Mouse (Mus musculus): ENCODE measurements around the gene Etl4. TPM values are rescaled to one million over a fixed set of nuclear protein-coding genes. Genes with fewer than 3 reads are reported as not detected.
"Not testable (repeated sequence)": the region's sequence is repeated elsewhere in the genome, so short reads cannot be mapped to it uniquely, and the experiment has no call there.

Gene Etl4
- polyA plus RNA-seq, 1 experiment from 2014 or later: 7.2 TPM

- Histone ChIP-seq H3K4me3 (replicated peaks) (peak overlapping the region; percentile 24), H3K27ac (replicated peaks) (no peak overlapping the region), H3K27me3 (replicated peaks) (no peaks in the 10 kb centered on the region), H3K4me1 (peaks cover 5% of the 10 kb centered on the region; the same call in 1 of the 2 replicates), H3K4me2 (peak overlapping the region; percentile 50), H3K36me3 (no peaks in the 10 kb centered on the region), H3K9ac (replicated peaks) (0 out of 2 replicates have a peak overlapping the region, but pooled peaks have one; percentile 3), H3K9me3 (replicated peaks) (no peaks in the 10 kb centered on the region)
- ATAC-seq (ENCODE audit: low FRiP score): no peak
- WGBS: 16% methylated on average over 12 of the region's 12 CpGs
Measured at GRCm38 (mm10) chr2:20339919-20340318, 430.3 kb downstream of the Etl4 start.

- H3K4me1 ChIP-seq: no peaks in the 10 kb centered on the region
- no peaks in the 10 kb centered on the region for H3K36me3 ChIP-seq
- 0 out of 2 replicates have a peak, but pooled peaks have one; percentile 24 for ATAC-seq (ENCODE audit: low FRiP score)
- WGBS: 35% methylated on average over 3 of the region's 3 CpGs
- no peak overlapping the region for H3K4me2 ChIP-seq
- H3K4me3 ChIP-seq (replicated peaks): no peak overlapping the region
- no peaks in the 10 kb centered on the region for H3K27me3 ChIP-seq (replicated peaks)
- H3K27ac ChIP-seq (replicated peaks): no peak overlapping the region
- H3K9me3 ChIP-seq (replicated peaks): no peaks in the 10 kb centered on the region
- H3K9ac ChIP-seq (replicated peaks): no peak overlapping the region
Measured at GRCm38 (mm10) chr2:20346873-20347272, 437.3 kb downstream of the Etl4 start.

- Histone ChIP-seq H3K4me2 (no peak overlapping the region), H3K27me3 (replicated peaks) (no peaks in the 10 kb centered on the region), H3K9me3 (replicated peaks) (no peaks in the 10 kb centered on the region), H3K4me1 (no peaks in the 10 kb centered on the region), H3K9ac (replicated peaks) (no peak overlapping the region), H3K4me3 (replicated peaks) (no peak overlapping the region), H3K27ac (replicated peaks) (no peak overlapping the region), H3K36me3 (no peaks in the 10 kb centered on the region)
- 81% methylated on average over 5 of the region's 5 CpGs for WGBS
- no peak for ATAC-seq (ENCODE audit: low FRiP score)
Measured at GRCm38 (mm10) chr2:20349268-20349667, 439.7 kb downstream of the Etl4 start.

GRCm38 (mm10) chr2:20352796-20353195, 443.2 kb downstream of the Etl4 start:
- Histone ChIP-seq H3K4me1 (no peaks in the 10 kb centered on the region), H3K9me3 (replicated peaks) (no peaks in the 10 kb centered on the region), H3K36me3 (no peaks in the 10 kb centered on the region), H3K27me3 (replicated peaks) (no peaks in the 10 kb centered on the region), H3K4me3 (replicated peaks) (no peak overlapping the region), H3K4me2 (no peak overlapping the region), H3K27ac (replicated peaks) (no peak overlapping the region), H3K9ac (replicated peaks) (no peak overlapping the region)
- ATAC-seq (ENCODE audit: low FRiP score): no peak

- Histone ChIP-seq H3K27ac (replicated peaks) (no peak overlapping the region), H3K9me3 (replicated peaks) (no peaks in the 10 kb centered on the region), H3K36me3 (no peaks in the 10 kb centered on the region), H3K4me3 (replicated peaks) (no peak overlapping the region), H3K4me1 (no peaks in the 10 kb centered on the region), H3K27me3 (replicated peaks) (no peaks in the 10 kb centered on the region), H3K9ac (replicated peaks) (no peak overlapping the region), H3K4me2 (no peak overlapping the region)
- ATAC-seq (ENCODE audit: low FRiP score): no peak
- 86% methylated on average over 2 of the region's 2 CpGs for WGBS
Measured at GRCm38 (mm10) chr2:20377026-20377425, 467.4 kb downstream of the Etl4 start.

- not testable (repeated sequence) for H3K4me1 ChIP-seq; H3K36me3 ChIP-seq; H3K27ac ChIP-seq (replicated peaks); H3K9ac ChIP-seq (replicated peaks); ATAC-seq (ENCODE audit: low FRiP score); H3K27me3 ChIP-seq (replicated peaks); H3K9me3 ChIP-seq (replicated peaks); H3K4me2 ChIP-seq; H3K4me3 ChIP-seq (replicated peaks)
- 94% methylated on average over 5 of the region's 8 CpGs for WGBS
Measured at GRCm38 (mm10) chr2:20380874-20381273, 471.3 kb downstream of the Etl4 start.

GRCm38 (mm10) chr2:20394083-20394482, 484.5 kb downstream of the Etl4 start:
- Histone ChIP-seq H3K9me3 (replicated peaks) (no peaks in the 10 kb centered on the region), H3K4me1 (0 out of 2 replicates have a peak, but pooled peaks cover 3% of the 10 kb centered on the region), H3K4me3 (replicated peaks) (no peak overlapping the region), H3K4me2 (no peak overlapping the region), H3K9ac (replicated peaks) (no peak overlapping the region), H3K36me3 (no peaks in the 10 kb centered on the region), H3K27me3 (replicated peaks) (no peaks in the 10 kb centered on the region), H3K27ac (replicated peaks) (no peak overlapping the region)
- ATAC-seq (ENCODE audit: low FRiP score): no peak

GRCm38 (mm10) chr2:20396978-20397377, 487.4 kb downstream of the Etl4 start:
- Histone ChIP-seq H3K9me3 (replicated peaks) (no peaks in the 10 kb centered on the region), H3K27me3 (replicated peaks) (no peaks in the 10 kb centered on the region), H3K4me3 (replicated peaks) (no peak overlapping the region), H3K27ac (replicated peaks) (no peak overlapping the region), H3K4me2 (no peak overlapping the region), H3K4me1 (0 out of 2 replicates have a peak, but pooled peaks cover 3% of the 10 kb centered on the region), H3K36me3 (no peaks in the 10 kb centered on the region), H3K9ac (replicated peaks) (no peak overlapping the region)
- no peak for ATAC-seq (ENCODE audit: low FRiP score)
- 86% methylated on average over 6 of the region's 6 CpGs for WGBS

- Histone ChIP-seq H3K4me1 (no peaks in the 10 kb centered on the region), H3K4me3 (replicated peaks) (no peak overlapping the region), H3K27me3 (replicated peaks) (no peaks in the 10 kb centered on the region), H3K36me3 (no peaks in the 10 kb centered on the region), H3K9me3 (replicated peaks) (no peaks in the 10 kb centered on the region), H3K9ac (replicated peaks) (no peak overlapping the region), H3K27ac (replicated peaks) (no peak overlapping the region), H3K4me2 (no peak overlapping the region)
- ATAC-seq (ENCODE audit: low FRiP score): no peak
- WGBS: 47% methylated on average over 3 of the region's 3 CpGs
Measured at GRCm38 (mm10) chr2:20400556-20400955, 491.0 kb downstream of the Etl4 start.

- no peak overlapping the region for H3K4me3 ChIP-seq (replicated peaks)
- H3K27me3 ChIP-seq (replicated peaks): no peaks in the 10 kb centered on the region
- H3K36me3 ChIP-seq: no peaks in the 10 kb centered on the region
- no peaks in the 10 kb centered on the region for H3K9me3 ChIP-seq (replicated peaks)
- WGBS: 54% methylated on average over 1 of the region's 1 CpGs
- H3K4me1 ChIP-seq: no peaks in the 10 kb centered on the region
- ATAC-seq (ENCODE audit: low FRiP score): no peak
- no peak overlapping the region for H3K27ac ChIP-seq (replicated peaks)
- H3K9ac ChIP-seq (replicated peaks): no peak overlapping the region
- H3K4me2 ChIP-seq: no peak overlapping the region
Measured at GRCm38 (mm10) chr2:20404395-20404794, 494.8 kb downstream of the Etl4 start.

- Histone ChIP-seq H3K4me1 (no peaks in the 10 kb centered on the region), H3K27ac (replicated peaks) (no peak overlapping the region), H3K27me3 (replicated peaks) (no peaks in the 10 kb centered on the region), H3K4me3 (replicated peaks) (no peak overlapping the region), H3K9ac (replicated peaks) (no peak overlapping the region), H3K36me3 (no peaks in the 10 kb centered on the region), H3K4me2 (no peak overlapping the region), H3K9me3 (replicated peaks) (no peaks in the 10 kb centered on the region)
- 76% methylated on average over 5 of the region's 5 CpGs for WGBS
- ATAC-seq (ENCODE audit: low FRiP score): no peak
Measured at GRCm38 (mm10) chr2:20407101-20407500, 497.5 kb downstream of the Etl4 start.

- Histone ChIP-seq H3K9ac (replicated peaks) (no peak overlapping the region), H3K4me1 (no peaks in the 10 kb centered on the region), H3K4me2 (no peak overlapping the region), H3K9me3 (replicated peaks) (no peaks in the 10 kb centered on the region), H3K36me3 (no peaks in the 10 kb centered on the region), H3K4me3 (replicated peaks) (no peak overlapping the region), H3K27ac (replicated peaks) (no peak overlapping the region), H3K27me3 (replicated peaks) (no peaks in the 10 kb centered on the region)
- WGBS: 91% methylated on average over 4 of the region's 4 CpGs
- no peak for ATAC-seq (ENCODE audit: low FRiP score)
Measured at GRCm38 (mm10) chr2:20414856-20415255, 505.3 kb downstream of the Etl4 start.

All from neural tube, embryonic 15.5 days (tissue).